Mouse (Mus musculus) forelimb bud, embryonic 11.5 days (tissue): ENCODE results near the gene Tmed4.
A peak's percentile ranks its signal among the peaks of the same experiment; 100 is the strongest.
"Not testable (repeated sequence)": the region's sequence is repeated elsewhere in the genome, so short reads cannot be mapped to it uniquely, and the experiment has no call there.

Source experiments
- DNase-seq: peaks from one replicate; pipeline ENCODE4 v3.0.0-alpha.2; 2012; ENCODE audit warnings: low read depth, low spot score

The Tmed4 gene

DNA sequence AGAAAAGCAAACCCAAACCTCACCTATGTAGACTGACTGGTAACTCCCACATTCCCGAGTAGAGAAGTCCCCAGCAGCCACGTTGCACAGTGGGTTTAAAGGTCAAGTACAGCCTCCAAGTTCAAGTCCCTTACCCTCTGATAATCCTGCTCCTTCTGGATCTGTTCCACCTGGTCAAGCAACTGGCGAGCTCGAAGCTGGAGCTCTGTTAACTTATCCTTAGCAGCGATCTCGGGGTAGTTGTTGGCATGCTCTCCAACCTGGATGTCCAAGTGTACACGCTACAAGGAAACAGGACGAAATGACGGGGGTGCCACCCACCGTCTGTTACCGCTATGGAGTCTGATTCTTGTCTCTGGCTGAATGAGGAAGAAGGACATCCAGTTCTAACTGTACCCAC lies 1.1 kb downstream of the Tmed4 start:
- no peak for DNase-seq

GRCm38 (mm10) chr11:6267320-6268254 lies 7.1 kb downstream of the Tmed4 start, which contains the start of gene Ddx56:
TSS of gene Ddx56 (minus strand) at chr11:6267772.
- peak; percentile 94 for DNase-seq

DNA sequence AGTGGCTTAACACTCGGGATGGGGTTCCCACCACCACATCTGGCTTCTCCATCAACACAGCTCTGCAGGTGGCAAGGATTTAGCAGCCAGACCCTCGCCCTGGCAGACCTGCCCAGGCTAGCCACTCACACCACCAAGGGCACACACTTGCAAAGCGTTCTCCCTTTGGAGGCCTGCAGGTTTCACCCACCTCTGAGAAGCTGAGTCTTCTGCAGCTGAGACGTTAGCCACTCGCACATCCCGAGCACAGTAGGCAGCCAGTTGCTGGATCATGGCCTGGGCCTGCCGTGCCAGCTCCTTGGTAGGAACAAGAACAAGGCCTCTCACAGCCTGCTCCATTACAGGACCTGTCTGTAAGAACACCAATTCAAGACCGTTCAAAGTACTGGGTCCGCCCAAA lies 8.0 kb downstream of the Tmed4 start:
- no peak for DNase-seq

DNA sequence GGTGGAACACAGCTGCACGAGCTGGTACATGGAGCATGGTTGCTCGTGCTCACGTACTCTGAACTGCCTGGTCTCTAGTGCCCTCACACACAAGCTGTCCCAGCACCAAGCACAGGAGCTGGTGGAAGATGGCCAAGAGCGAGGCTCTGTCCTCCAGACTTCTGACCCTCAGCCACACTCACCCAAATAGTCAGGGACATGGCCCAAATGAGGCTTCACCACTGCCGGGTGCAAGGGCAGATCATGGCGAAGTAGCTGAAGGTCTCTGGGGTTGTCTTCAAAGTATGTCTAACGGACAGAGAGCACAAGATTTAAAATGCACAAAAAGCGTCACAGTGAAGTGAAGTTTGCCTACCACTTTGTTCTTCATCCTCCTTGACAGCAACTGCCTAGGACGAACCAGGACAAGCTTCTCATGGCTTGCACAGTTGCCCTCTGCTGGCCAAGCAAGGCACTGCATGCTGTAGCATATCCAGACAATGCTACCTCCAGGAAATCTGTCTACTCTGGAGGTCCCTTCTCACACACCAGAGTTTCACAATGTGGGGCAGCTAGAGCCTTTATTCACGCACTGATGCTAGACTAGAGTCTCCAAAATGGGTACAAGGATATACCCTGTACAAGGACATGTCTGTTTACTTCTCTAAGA lies 13.1 kb downstream of the Tmed4 start:
- DNase-seq: peak; percentile 73

DNA sequence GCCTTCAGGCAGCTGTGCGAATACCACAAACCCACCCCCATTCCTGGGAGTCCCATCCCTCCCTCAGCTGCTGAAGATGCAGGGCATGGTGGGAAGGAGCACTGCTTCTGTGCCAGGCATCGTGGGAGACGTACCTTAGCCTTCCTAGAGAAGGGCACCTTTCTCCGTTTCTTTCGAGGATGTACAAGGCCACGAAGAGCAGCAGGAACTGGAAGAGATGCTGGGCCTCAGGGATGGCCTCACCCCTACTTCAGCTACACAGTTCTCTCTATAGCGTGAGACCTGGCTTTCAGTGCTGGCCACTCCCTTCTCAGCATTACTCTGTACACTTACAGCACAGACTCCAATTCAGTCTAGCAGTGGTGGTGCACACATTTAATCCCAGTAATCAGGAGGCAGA lies 15.3 kb downstream of the Tmed4 start:
- DNase-seq: no peak

- no peak for DNase-seq
Measured at GRCm38 (mm10) chr11:6256490-6257072, 18.1 kb downstream of the Tmed4 start.

DNA sequence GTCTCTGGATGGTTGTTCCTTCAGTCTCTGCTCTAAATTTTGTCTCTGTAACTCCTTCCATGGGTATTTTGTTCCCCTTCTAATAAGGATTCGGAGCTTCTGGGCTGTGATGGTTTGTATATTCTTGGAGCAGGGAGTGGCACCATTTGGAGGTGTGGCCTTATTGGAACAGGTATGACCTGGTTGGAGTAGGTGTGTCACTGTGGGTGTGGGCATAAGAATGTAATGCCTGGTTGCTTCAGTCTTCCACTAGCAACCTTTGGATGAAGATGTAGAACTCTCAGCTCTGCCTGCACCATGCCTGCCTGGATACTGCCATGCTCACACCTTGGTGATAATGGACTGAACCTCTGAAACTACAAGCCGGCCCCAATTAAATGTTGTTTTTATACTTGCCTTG lies 20.1 kb downstream of the Tmed4 start:
- DNase-seq: not testable (repeated sequence)

GRCm38 (mm10) chr11:6252824-6253223 lies 21.8 kb downstream of the Tmed4 start:
- no peak for DNase-seq

- DNase-seq: no peak
Measured at GRCm38 (mm10) chr11:6252248-6252647, 22.4 kb downstream of the Tmed4 start.

DNA sequence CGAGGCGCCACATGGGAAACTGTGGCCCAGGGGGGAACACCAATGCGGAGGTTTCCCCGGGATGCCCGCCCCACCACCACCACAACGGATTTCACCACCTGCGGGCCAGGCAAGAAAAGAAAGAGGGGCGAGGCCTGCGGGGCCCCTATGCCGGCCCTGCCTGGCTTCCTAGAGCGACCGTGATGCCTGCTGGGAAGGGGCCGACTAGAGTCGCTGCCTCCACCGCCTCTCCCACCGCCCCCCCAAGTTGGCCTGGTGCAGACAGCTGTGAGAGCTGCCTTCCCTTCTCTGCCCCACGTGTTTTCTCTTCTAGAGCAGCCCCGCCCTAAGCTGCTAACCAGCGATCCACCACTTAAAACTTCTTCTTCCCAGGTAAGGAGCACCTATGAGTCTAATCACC lies 30.0 kb downstream of the Tmed4 start:
- no peak for DNase-seq

DNA sequence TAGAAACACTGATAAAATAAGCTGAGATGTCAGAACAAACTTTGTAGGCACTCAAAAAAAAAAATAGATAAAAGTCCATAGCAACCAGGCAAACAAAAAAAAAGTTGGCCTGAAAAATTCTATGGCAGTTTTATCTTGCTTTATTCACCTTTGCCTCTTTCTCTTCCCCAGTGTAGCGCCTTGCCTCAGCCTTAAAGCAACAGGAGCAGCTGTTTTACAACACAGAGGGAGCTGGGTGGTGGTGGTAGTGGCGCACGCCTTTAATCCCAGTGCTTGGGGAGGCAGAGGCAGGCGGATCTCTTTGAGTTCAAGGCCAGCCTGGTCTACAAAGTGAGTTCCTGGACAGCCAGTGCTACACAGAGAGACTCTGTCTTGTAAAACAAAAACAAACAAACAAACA lies 41.6 kb downstream of the Tmed4 start:
- DNase-seq: no peak

DNA sequence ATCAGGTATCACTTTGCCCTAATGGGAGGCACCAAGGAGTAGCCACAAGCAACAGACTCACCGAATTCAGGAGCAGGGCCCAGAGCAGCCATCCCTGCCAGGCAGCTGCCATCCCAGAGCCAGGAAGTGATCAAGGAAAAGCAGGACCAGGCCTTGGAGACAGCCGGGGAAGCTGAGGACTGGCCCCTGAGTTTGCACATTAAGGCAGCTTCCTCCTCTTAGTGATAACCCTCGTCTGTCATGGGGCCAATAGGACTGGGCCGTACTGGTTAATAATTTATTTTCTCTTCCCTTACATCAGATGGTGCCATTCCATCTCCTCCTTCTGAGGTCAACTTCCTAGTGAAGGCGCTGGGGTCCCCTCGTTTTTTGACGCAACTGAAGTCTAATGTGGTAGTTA lies 44.7 kb downstream of the Tmed4 start, which contains the start of gene Npc1l1:
Gene Npc1l1, minus strand, starts transcription at position 132 of the 400 bp plus-strand sequence.
- DNase-seq: no peak

- peak; percentile 7 for DNase-seq
Measured at GRCm38 (mm10) chr11:6224541-6225229, 50.0 kb downstream of the Tmed4 start.

DNA sequence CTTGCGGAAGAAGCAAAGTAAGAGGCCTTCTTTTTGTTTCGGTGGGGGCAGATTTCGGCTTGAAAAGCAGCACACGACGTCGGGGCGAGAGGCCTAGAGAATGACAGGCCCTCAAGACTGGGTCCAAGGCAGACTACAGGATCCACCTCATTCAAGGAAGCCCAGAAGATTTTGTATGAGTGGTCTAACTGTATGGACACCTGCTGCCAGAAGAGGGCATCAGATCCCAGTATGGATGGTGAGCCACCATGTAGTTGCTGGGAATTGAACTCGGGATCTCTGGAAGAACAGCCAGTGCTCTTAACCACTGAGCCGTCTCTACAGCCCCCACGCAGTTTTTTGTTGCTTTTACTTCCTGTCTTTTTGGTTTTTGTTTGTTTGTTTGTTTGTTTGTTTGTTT lies 52.5 kb downstream of the Tmed4 start:
- DNase-seq: no peak
